Mouse (Mus musculus) left cerebral cortex, postnatal 14 days (tissue): Measurements from ENCODE around the gene Dync1i1. TPM values are rescaled to one million over a fixed set of nuclear protein-coding genes. Genes with fewer than 3 reads are reported as not detected.
A peak's percentile ranks its signal among the peaks of the same experiment; 100 is the strongest.
"Not testable (repeated sequence)": the region's sequence is repeated elsewhere in the genome, so short reads cannot be mapped to it uniquely, and the experiment has no call there.

ENCODE experiments used
- DNase-seq, 2 experiments: peaks; one replicate each; pipeline ENCODE4 v3.0.0; 2021 to 2022; ENCODE audit warnings: low spot score in 2 of 2, mixed read lengths in 1 of 2
- intact Hi-C: fragments of 180-260 bp; cut with DNase I; formaldehyde crosslinking; loops from one replicate; pipeline ENCODE4 v1.15.1; 2025
- long read RNA-seq, 2 experiments: library from polyadenylated mRNA; stranded (forward); transcript quantifications; one replicate each; pipeline ENCODE4 v2.0.0; 2021
- total RNA-seq, 2 experiments: library from RNA; stranded (reverse); gene quantifications; 2 replicates each; pipeline ENCODE4 v1.2.3; 2021

Dync1i1 gene
- total RNA-seq = 100 to 1,000 TPM; 135 to 154 TPM
- long read RNA-seq, experiment 1, transcript Dync1i1-204 (17 exons, 2,599 nt) = major isoform, 152 of 255 reads
- long read RNA-seq, experiment 1, transcript Dync1i1-201 (16 exons, 2,518 nt) = minor isoform, 11 of 255 reads
- long read RNA-seq, experiment 1, transcript Dync1i1-203 (17 exons, 2,718 nt) = minor isoform, 54 of 255 reads
- long read RNA-seq, experiment 1, partial matches to known transcripts = 16 of 255 reads
- long read RNA-seq, experiment 1, other reads (novel, unspliced or antisense) = 16 of 255 reads
- long read RNA-seq, experiment 2, transcript Dync1i1-204 (17 exons, 2,599 nt) = major isoform, 119 of 196 reads
- long read RNA-seq, experiment 2, transcript Dync1i1-203 (17 exons, 2,718 nt) = minor isoform, 29 of 196 reads
- long read RNA-seq, experiment 2, transcript Dync1i1-201 (16 exons, 2,518 nt) = minor isoform, 19 of 196 reads
- long read RNA-seq, experiment 2, partial matches to known transcripts = 12 of 196 reads
- long read RNA-seq, experiment 2, other reads (novel, unspliced or antisense) = 15 of 196 reads

DNA sequence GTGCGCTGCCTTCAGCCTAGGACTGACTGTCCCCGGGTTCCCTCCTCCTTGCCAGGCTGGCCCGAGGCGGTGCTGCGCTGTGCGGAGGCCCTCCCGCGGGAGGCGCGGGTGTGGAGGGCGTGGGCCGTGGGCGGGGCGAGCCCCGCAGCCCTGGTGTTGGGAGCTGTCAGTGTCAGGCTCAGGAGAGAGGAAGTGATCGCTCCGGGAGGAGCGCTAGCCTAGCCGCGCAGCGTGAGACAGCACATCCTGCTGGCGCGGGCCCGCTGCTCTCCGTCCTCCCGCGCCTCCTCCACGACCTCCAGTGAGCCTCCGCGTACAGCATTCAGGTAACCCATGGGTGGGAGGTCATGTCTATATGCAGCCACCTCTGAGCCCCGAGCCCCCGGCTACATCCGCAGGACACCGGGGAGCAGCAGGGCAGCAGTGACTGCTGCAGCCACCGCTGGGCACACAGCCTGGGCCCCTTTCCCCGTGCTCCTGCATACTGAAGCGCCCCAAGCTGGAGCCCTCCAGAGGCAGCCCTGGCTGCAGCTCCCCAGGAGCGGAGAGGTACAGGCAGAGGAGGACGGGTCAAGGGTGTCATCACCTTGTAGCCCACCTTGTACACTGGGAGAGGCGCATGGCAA, at the start of gene Dync1i1:
Gene Dync1i1 (plus strand): TSS at position 29 of the 626 bp plus-strand sequence.
- intact Hi-C loops = loop anchor here (5.0 kb wide), 1 partner anchor 77 kb away; no protein-coding TSS in a partner anchor
- DNase-seq = peak; percentile 61 to 72

DNA sequence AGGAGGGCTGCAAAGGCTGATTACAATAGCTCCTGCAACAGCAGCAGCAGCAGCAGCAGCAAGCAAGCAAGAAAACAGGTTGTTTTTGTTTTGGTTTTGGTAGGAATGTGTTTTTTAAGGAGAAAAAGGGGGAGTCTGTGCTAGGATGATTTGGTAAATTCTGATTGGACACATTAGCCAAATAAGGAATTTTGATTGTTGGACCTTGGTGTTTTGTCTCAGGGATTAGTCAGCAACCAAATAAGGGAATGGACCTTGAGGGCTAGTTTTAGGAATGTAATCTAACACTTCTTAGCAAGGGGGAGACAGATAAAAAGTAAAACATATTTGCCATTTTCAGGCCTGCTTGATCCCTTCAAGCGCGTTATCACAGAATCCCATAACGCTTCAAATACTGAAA, 45.7 kb upstream of the Dync1i1 start:
- DNase-seq = no peak
- intact Hi-C loops = no loop called here

DNA sequence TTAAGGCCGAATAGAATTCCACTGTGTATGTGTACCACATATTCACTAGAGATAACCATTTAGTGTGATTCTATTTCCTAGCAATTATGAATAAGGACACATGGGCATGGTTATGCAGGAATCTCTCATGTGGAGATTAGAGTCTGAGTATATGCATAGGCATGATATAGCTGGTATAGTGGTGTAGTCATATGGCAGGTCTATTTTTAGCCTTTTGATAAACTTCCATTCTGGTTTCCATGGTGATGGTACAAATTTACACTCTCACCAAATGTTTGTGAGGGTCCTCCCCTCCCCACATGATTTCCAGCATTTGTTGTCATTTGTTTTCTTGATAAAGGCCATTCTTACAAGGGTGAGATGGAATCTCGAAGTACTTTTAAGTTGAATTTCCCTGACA, 23.6 kb upstream of the Dync1i1 start:
- DNase-seq = peak in 1 of 2 experiments; percentile 29
- intact Hi-C loops = no loop called here

DNA sequence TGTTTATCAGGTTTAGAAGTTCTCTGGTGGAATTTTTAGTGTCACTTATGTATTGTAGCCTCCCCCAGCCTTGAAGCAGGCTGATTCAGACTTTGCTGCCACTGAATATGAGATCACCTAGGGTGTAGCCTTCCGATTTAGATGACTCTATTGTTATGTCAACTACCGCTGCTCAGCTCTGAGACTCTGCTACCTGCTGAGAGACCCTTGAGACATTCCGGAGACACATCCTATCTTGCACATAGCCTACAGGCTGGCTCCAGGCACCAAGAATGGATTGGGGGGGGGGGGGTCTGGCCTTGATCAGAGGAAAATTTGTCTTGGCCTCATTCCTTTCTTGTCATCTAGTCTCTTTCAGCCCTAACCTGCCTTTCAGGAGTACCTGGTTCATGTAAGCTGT, 17.5 kb upstream of the Dync1i1 start:
- intact Hi-C loops = not testable (repeated sequence)

GRCm38 (mm10) chr6:5710063-5710605, 15.3 kb upstream of the Dync1i1 start:
- intact Hi-C loops = no loop called here
- DNase-seq = no peak

More for the DNA sequence above, 17.5 kb upstream of the Dync1i1 start:
- DNase-seq = not testable (repeated sequence)

- intact Hi-C loops = no loop called here
- DNase-seq = no peak
These were observed 12.8 kb upstream of the Dync1i1 start for GRCm38 (mm10) chr6:5712620-5713019.

- DNase-seq = no peak
- intact Hi-C loops = no loop called here
These were observed 10.3 kb upstream of the Dync1i1 start for GRCm38 (mm10) chr6:5715101-5715618.

DNA sequence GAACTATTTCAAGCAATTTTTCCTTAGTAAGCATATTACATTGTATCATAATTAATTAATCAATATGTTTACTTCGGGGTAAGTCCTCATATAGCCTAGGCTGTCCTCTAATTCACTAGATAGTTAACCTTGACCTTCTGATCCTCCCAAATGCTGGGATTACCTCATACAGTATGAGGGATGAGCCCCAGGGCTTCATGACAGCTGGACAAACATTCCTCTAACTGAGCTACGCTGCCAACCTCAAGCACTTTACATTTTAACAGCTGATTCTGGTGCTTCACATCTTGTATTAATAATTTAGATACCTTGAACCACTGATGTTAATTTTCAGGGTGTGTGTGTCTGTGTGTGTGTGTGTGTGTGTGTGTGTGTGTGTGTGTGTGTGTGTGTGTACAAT, 6.5 kb upstream of the Dync1i1 start:
- intact Hi-C loops = no loop called here
- DNase-seq = no peak

DNA sequence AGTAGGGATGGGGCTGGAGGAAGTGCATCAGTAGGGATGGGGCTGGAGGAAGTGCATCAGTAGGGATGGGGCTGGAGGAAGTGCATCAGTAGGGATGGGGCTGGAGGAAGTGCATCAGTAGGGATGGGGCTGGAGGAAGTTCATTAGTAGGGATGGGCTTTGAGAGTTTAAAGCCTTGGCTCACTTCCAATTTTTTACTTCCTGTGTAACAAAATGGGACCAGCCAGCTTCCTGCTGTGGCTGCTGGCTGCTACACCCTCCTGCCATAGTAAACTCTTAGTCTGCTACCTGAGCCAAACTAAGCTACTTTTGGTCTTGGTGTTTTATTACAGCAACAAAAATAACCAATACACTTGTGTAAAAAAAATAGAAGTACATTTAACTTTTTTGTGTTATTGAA, 4.7 kb upstream of the Dync1i1 start:
- DNase-seq, intact Hi-C loops: not testable (repeated sequence)

GRCm38 (mm10) chr6:5723986-5724385, 1.5 kb upstream of the Dync1i1 start:
- intact Hi-C loops = no loop called here
- DNase-seq = no peak

DNA sequence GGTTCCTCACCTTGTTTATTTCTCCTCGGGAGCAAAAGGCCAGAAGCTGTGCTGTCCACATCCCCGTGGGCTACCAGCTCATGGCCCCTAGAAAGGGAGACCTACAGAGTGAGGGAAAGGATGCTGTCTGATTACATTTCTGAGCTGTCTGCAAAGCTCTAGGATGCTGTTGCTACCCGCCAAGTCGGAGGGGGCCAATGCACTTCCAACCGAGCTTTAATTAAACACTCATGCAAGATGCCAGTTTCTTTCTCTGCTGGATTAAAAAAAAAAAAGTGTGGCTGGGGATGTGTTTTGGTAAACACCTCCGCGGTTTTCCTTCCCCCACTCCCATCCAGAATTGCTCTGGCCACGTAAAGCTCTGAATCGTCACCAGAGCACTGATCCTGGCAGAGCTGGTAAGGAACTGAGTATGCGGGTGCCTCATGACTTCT, 815 bp downstream of the Dync1i1 start:
- DNase-seq = peak in 1 of 2 experiments; percentile 58
- intact Hi-C loops = loop anchor here (5.0 kb wide), 1 partner anchor 76 kb away; no protein-coding TSS in a partner anchor

GRCm38 (mm10) chr6:5733217-5733616, 7.8 kb downstream of the Dync1i1 start:
- intact Hi-C loops = no loop called here
- DNase-seq = peak in 1 of 2 experiments; percentile 27

- DNase-seq = no peak
- intact Hi-C loops = no loop called here
These were observed 9.0 kb downstream of the Dync1i1 start for GRCm38 (mm10) chr6:5734398-5734797.

GRCm38 (mm10) chr6:5734862-5735261, 9.4 kb downstream of the Dync1i1 start:
- intact Hi-C loops = no loop called here
- no peak for DNase-seq

DNA sequence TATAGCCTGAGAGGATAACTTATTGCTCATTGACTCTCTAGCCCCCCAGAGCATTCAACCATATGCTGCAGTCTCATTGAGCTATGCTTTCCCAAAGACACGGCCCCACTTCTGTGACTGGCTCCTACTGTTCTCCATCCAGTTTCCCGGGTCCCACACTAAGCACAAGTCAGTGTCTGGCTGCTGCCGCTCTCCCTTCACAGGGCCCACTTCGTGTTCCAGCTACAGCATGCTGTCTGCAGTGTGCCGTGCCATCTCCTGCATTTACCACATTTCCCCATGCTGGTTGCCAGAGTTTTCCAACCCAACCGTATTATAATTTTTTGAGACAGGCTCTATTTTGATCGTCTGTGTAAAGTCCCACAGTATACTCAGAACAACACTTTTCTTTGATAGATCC, 14.3 kb downstream of the Dync1i1 start:
- intact Hi-C loops = no loop called here
- peak in 1 of 2 experiments; percentile 30 for DNase-seq

GRCm38 (mm10) chr6:5741395-5742032, 16.1 kb downstream of the Dync1i1 start:
- DNase-seq = peak in 1 of 2 experiments; percentile 23
- intact Hi-C loops = no loop called here

DNA sequence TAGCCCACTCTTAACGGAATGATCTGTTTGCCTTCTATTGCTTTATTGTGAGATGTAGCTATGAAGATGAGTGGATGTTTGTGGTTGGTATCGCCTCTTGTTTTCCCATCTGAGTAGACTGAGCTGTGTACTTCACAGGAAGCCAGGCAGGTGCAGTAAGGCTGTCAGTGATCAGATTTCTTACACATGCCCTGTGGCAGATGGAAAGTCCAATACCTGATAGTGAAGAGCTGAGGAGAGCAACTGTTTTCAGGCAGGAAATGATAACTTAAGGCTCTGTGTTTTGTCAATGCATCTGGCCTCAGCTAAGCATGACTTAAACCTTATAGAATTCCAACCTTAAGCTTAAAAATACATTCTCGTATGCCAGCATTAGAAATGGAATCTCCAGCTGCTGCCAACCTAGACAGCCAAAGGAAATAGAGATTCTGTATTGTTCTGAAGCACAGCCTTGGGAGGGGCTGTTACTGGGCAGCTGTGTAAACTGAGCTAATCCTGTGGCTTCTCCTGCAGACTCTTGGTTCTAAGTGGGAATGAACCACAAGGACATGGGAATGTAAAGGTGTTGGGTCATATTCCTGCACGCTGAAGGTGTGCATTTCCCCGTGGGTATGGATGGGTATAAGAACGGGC, 24.8 kb downstream of the Dync1i1 start:
- intact Hi-C loops = no loop called here
- DNase-seq = no peak

GRCm38 (mm10) chr6:5752128-5752527, 26.7 kb downstream of the Dync1i1 start:
- intact Hi-C loops = no loop called here
- DNase-seq = peak; percentile 61 to 72

DNA sequence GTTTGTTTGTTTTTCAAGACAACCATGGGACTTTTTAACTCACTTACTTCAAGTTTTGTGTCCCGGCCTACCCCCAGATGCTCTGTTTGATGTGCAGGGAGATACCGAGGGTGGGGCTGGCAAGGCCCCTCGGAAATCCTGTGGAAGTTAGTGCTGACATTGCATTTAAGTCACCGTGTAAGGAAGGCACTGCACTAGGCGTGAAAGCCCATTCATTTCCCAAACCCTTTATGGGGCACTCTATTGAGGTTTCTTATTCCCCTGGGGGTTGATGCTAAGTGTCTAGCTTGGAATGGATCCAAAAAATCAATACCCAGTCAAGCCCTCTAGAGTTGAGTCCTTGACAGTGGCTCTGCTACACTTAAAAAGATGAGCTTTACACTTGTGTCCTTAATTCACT, 27.2 kb downstream of the Dync1i1 start:
- intact Hi-C loops = no loop called here
- no peak for DNase-seq
